Mouse (Mus musculus) heart, postnatal 0 days (tissue): ENCODE measurements around the gene Acp6.

Experiments
- CTCF ChIP-seq: IDR thresholded peaks from 2 replicates; pipeline ENCODE4 v1.5.1; 2016; ENCODE audit warnings: antibody characterized with exemption, control low read depth, low read depth
- EP300 ChIP-seq: IDR thresholded peaks from 2 replicates; pipeline ENCODE4 v1.6.1; 2016; ENCODE audit warnings: antibody characterized with exemption, low read depth

DNA sequence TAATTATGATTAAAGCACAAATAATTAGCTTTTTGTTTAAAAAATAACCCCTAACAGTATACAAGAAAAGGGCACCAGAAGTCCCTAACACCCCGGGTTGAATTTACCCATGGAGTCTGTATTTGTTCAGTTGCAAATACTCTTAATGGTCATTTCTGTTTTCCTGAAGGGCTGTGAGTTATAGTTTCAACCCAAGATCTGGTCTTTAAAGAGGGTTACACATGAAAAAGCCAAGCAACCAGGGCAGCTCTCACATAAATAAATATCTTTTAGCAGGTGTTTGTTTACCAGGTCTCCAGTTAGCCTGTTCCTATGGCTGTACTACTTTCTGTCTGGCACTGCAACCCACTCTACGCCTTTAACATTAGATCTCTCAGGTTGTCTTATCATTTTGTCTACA is 1.4 kb downstream of the Acp6 start:
- TF ChIP-seq CTCF, result no peak
- no peak for TF ChIP-seq EP300
